Mouse (Mus musculus) kidney, embryonic 14.5 days (tissue): Measurements from ENCODE around the gene Sox6. TPM values are rescaled to one million over a fixed set of nuclear protein-coding genes. Genes with fewer than 3 reads are reported as not detected.
A peak's percentile ranks its signal among the peaks of the same experiment; 100 is the strongest.

ENCODE experiments used
- ATAC-seq: fragments of 200-750 bp; cut with Nextera tagmentation; 2 replicates; pipeline ENCODE4 v1.8.0; 2017; ENCODE audit warnings: moderate number of reproducible peaks, mild to moderate bottlenecking, moderate TSS enrichment, moderate library complexity; ENCODE audit not compliant: low FRiP score, low TSS enrichment
- H3K27ac ChIP-seq: fragments of 300-500 bp; sonication (generic); 2 replicates; pipeline ENCODE4 v1.5.1; 2014; ENCODE audit warnings: low read depth, mild to moderate bottlenecking, low read length, moderate library complexity, mixed read lengths
- H3K27me3 ChIP-seq: fragments of 300-500 bp; sonication (generic); 2 replicates; pipeline ENCODE4 v1.6.1; 2014; ENCODE audit warnings: mild to moderate bottlenecking, low read length; ENCODE audit not compliant: control insufficient read depth, insufficient read depth
- H3K36me3 ChIP-seq: fragments of 300-500 bp; sonication (generic); 2 replicates; pipeline ENCODE4 v1.6.1; 2014; ENCODE audit warnings: low read length, mixed read lengths; ENCODE audit not compliant: control insufficient read depth, insufficient read depth
- H3K4me1 ChIP-seq: fragments of 300-500 bp; sonication (generic); 2 replicates; pipeline ENCODE4 v1.6.1; 2014; ENCODE audit warnings: low read length, mixed read lengths; ENCODE audit not compliant: control insufficient read depth, insufficient read depth
- H3K4me2 ChIP-seq: fragments of 300-500 bp; sonication (generic); replicated peaks from 2 replicates; pipeline ENCODE4 v1.6.1; 2014; ENCODE audit warnings: low read depth, mild to moderate bottlenecking, low read length
- H3K4me3 ChIP-seq: fragments of 300-500 bp; sonication (generic); 2 replicates; pipeline ENCODE4 v1.5.1; 2014; ENCODE audit warnings: mild to moderate bottlenecking, low read length
- H3K9ac ChIP-seq: fragments of 300-500 bp; sonication (generic); 2 replicates; pipeline ENCODE4 v1.6.1; 2014; ENCODE audit warnings: low read depth, mild to moderate bottlenecking, low read length, moderate library complexity
- H3K9me3 ChIP-seq: fragments of 300-500 bp; sonication (generic); 2 replicates; pipeline ENCODE4 v1.6.1; 2016; ENCODE audit warnings: low read length; ENCODE audit not compliant: control insufficient read depth
- WGBS: fragments of 180-500 bp; shearing (Covaris S2); extraction: QIAGEN DNeasy Blood & Tissue Kit; methylation state at CpG from one replicate; pipeline ENCODE4 v1.1.7; 2014; 5-methylcytosine and 5-hydroxymethylcytosine counted together
- polyA plus RNA-seq: library from polyadenylated mRNA; unstranded; fragments of >200 nt; fragmentation: Nextera tagmentation; extraction: Ambion mirVana; gene quantifications from 2 replicates; pipeline ENCODE4 v1.2.1, GENCODE M21; 2014

Sox6 gene
- polyA plus RNA-seq, 1 experiment from 2014 or later, result 15.1 TPM

GRCm38 (mm10) chr7:115513681-115514080 is 524.9 kb downstream of the Sox6 start:
- WGBS, result 90% methylated on average over 8 of the region's 8 CpGs

GRCm38 (mm10) chr7:115511777-115512176 is 526.8 kb downstream of the Sox6 start:
- Histone ChIP-seq H3K4me1 (no peaks in the 10 kb centered on the region; the same call in 1 of the 2 replicates), H3K9me3 (no peaks in the 10 kb centered on the region), H3K4me3 (no peak overlapping the region), H3K27me3 (no peaks in the 10 kb centered on the region), H3K9ac (no peak overlapping the region), H3K36me3 (no peaks in the 10 kb centered on the region), H3K27ac (no peak overlapping the region), H3K4me2 (no peak overlapping the region)
- WGBS, result 9% methylated on average over 10 of the region's 10 CpGs
- peak; percentile 86 for ATAC-seq

More at GRCm38 (mm10) chr7:115513681-115514080, 524.9 kb downstream of the Sox6 start:
- no peak overlapping the region for H3K4me2 ChIP-seq
- H3K4me1 ChIP-seq, result no peaks in the 10 kb centered on the region; the same call in 1 of the 2 replicates
- no peaks in the 10 kb centered on the region for H3K27me3 ChIP-seq
- no peak overlapping the region for H3K4me3 ChIP-seq
- no peak overlapping the region for H3K27ac ChIP-seq
- H3K9ac ChIP-seq, result no peak overlapping the region
- no peaks in the 10 kb centered on the region for H3K9me3 ChIP-seq
- H3K36me3 ChIP-seq, result no peaks in the 10 kb centered on the region
- no peak for ATAC-seq

GRCm38 (mm10) chr7:115511091-115511490 is 527.5 kb downstream of the Sox6 start:
- Histone ChIP-seq H3K4me3 (no peak overlapping the region), H3K4me2 (no peak overlapping the region), H3K9ac (no peak overlapping the region), H3K4me1 (no peaks in the 10 kb centered on the region; the same call in 1 of the 2 replicates), H3K9me3 (no peaks in the 10 kb centered on the region), H3K36me3 (no peaks in the 10 kb centered on the region), H3K27ac (no peak overlapping the region), H3K27me3 (no peaks in the 10 kb centered on the region)
- no peak for ATAC-seq
- WGBS, result 73% methylated on average over 5 of the region's 5 CpGs

- Histone ChIP-seq H3K4me1 (no peaks in the 10 kb centered on the region; the same call in 1 of the 2 replicates), H3K36me3 (no peaks in the 10 kb centered on the region), H3K27ac (no peak overlapping the region), H3K27me3 (no peaks in the 10 kb centered on the region), H3K9ac (no peak overlapping the region), H3K4me3 (no peak overlapping the region), H3K4me2 (no peak overlapping the region), H3K9me3 (no peaks in the 10 kb centered on the region)
- ATAC-seq, result peak; percentile 90
- WGBS, result 35% methylated on average over 5 of the region's 5 CpGs
These were observed 528.6 kb downstream of the Sox6 start for GRCm38 (mm10) chr7:115510045-115510444.

GRCm38 (mm10) chr7:115506385-115506784 is 532.2 kb downstream of the Sox6 start:
- no peak overlapping the region for H3K27ac ChIP-seq
- no peaks in the 10 kb centered on the region; the same call in 1 of the 2 replicates for H3K4me1 ChIP-seq
- H3K4me3 ChIP-seq, result no peak overlapping the region
- H3K9ac ChIP-seq, result no peak overlapping the region
- H3K27me3 ChIP-seq, result no peaks in the 10 kb centered on the region
- H3K9me3 ChIP-seq, result no peaks in the 10 kb centered on the region
- WGBS, result 43% methylated on average over 6 of the region's 6 CpGs
- H3K36me3 ChIP-seq, result no peaks in the 10 kb centered on the region
- no peak overlapping the region for H3K4me2 ChIP-seq
- peak; percentile 79; the same call in 1 of the 2 replicates for ATAC-seq

GRCm38 (mm10) chr7:115501497-115501896 is 537.1 kb downstream of the Sox6 start:
- ATAC-seq, result peak; percentile 32; the same call in 1 of the 2 replicates
- Histone ChIP-seq H3K4me1 (no peaks in the 10 kb centered on the region), H3K4me3 (no peak overlapping the region), H3K36me3 (no peaks in the 10 kb centered on the region), H3K27ac (no peak overlapping the region), H3K27me3 (no peaks in the 10 kb centered on the region), H3K4me2 (no peak overlapping the region), H3K9ac (no peak overlapping the region), H3K9me3 (no peaks in the 10 kb centered on the region)
- WGBS, result 23% methylated on average over 3 of the region's 3 CpGs

DNA sequence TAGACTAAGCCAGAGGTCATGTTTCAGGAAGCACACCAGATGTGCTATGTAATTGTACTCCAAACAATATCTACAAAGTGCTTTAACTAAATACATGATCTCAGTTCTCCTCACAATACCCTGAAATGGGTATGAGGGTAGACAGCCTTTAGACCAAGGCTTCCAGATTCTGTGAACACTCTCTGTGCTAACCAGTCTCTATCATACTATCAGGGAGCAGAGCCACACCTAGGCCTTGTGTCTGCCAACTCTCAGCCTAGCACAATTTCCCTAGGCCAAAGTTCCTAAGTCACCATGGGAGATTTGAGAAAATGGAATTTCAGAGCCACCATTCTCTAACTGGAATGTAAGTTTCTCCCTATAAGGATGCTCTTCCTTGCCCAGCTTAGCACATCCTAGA is 537.8 kb downstream of the Sox6 start:
- Histone ChIP-seq H3K9me3 (no peaks in the 10 kb centered on the region), H3K9ac (no peak overlapping the region), H3K27me3 (no peaks in the 10 kb centered on the region), H3K4me1 (no peaks in the 10 kb centered on the region), H3K27ac (no peak overlapping the region), H3K36me3 (no peaks in the 10 kb centered on the region), H3K4me3 (no peak overlapping the region), H3K4me2 (no peak overlapping the region)
- 0 out of 2 replicates have a peak, but pooled peaks have one; percentile 46 for ATAC-seq

- Histone ChIP-seq H3K4me3 (no peak overlapping the region), H3K4me2 (no peak overlapping the region), H3K27ac (no peak overlapping the region), H3K9ac (no peak overlapping the region), H3K36me3 (no peaks in the 10 kb centered on the region), H3K27me3 (no peaks in the 10 kb centered on the region), H3K4me1 (no peaks in the 10 kb centered on the region), H3K9me3 (no peaks in the 10 kb centered on the region)
- 34% methylated on average over 7 of the region's 7 CpGs for WGBS
- ATAC-seq, result peak; percentile 81
These were observed 538.4 kb downstream of the Sox6 start for GRCm38 (mm10) chr7:115500170-115500569.

GRCm38 (mm10) chr7:115491721-115492120 is 546.9 kb downstream of the Sox6 start:
- Histone ChIP-seq H3K27ac (no peak overlapping the region), H3K27me3 (no peaks in the 10 kb centered on the region; the same call in 1 of the 2 replicates), H3K9me3 (no peaks in the 10 kb centered on the region), H3K36me3 (no peaks in the 10 kb centered on the region), H3K4me2 (no peak overlapping the region), H3K4me1 (no peaks in the 10 kb centered on the region), H3K9ac (no peak overlapping the region), H3K4me3 (no peak overlapping the region)
- 49% methylated on average over 5 of the region's 5 CpGs for WGBS
- ATAC-seq, result no peak
